Mouse (Mus musculus) ES-CJ7 (cell line): Measurements from ENCODE around the gene Gm6121.
"Not testable (repeated sequence)": the region's sequence is repeated elsewhere in the genome, so short reads cannot be mapped to it uniquely, and the experiment has no call there.

Source experiments
- DNase-seq: peaks from one replicate; pipeline ENCODE4 v3.0.0; 2011; ENCODE audit warnings: low read depth, low spot score

Gm6121 gene

DNA sequence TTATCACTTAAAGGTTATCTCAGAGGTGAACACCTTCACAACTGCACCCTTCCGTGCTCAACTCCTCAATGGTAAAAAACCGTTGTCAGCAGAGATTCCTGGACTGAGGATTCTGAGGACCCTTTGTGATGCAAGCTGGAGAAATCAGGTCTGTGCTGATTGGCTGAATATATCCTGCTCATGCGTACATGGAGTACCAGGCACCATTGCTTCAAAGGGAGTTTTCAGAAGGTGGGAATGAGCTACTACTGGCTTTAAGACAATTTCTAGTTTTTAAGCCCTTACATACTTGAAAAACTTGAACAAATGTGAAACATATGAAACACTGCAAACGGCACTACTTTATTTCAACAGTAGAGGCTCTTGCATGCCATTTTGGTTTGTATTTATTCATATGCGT, at the start of gene Gm6121:
Gene Gm6121, minus strand, starts transcription at position 101 of the 400 bp plus-strand sequence.
- not testable (repeated sequence) for DNase-seq
